Mouse (Mus musculus): Measurements from ENCODE around the gene Gm49321.

Gene Gm49321

DNA sequence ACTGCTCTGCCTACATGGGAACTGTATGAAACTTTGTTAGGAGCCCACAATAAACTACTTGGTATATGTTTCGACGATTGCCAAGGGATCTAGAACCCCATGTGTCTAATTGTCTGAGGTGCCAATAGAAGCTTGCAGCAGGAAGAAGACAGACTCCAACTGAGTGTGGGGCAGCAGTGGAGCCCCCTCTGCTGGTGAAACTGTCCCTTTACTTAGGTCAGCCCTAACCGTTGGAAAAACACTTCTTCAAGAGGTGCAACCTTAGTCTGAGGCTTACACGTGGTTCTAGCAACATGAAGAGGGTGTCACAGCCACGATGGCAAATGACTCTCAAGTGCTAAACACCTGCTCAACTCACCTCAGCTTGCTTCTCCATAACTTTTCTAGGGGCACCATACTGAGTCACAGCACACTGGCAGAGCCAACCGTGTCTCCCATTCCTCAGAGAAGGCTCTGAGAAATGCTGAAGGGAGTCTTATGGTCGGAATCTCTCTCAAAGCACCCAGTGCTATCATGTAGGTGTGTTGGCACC lies 77.4 kb downstream of the Gm49321 start:
- peak in 1 of 2 experiments; percentile 57 for DNase-seq (ENCODE audit: low spot score in 2 of 2)

DNA sequence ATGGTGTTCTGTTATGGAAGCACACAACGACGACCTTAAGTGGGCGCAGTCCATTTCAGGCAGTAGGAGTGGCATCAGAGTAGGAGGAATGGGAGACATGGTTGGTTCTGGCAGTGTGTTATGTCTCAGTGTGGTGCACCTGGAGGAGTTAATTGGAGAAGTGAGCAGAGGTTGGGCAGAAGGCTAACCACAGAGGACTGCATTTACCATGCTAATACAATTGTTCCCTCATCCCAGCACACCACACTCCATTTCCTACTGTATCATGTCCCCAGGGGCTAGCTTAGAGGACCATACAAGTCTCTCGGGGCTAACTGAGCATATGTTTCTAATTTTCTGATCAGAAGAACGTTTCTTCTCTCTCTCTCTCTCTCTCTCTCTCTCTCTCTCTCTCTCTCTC lies 78.0 kb downstream of the Gm49321 start:
- DNase-seq (ENCODE audit: low spot score in 2 of 2), result peak in 1 of 2 experiments; percentile 14
